Mouse (Mus musculus) kidney, embryonic 16.5 days (tissue): ENCODE measurements around the gene Tmem26. TPM values are rescaled to one million over a fixed set of nuclear protein-coding genes. Genes with fewer than 3 reads are reported as not detected.

ENCODE experiments used
- ATAC-seq: fragments of 200-750 bp; cut with Nextera tagmentation; 2 replicates; pipeline ENCODE4 v1.8.0; 2017; ENCODE audit warnings: moderate TSS enrichment; ENCODE audit not compliant: low FRiP score, low TSS enrichment
- H3K27ac ChIP-seq: fragments of 300-500 bp; sonication (generic); 2 replicates; pipeline ENCODE4 v1.5.1; 2014; ENCODE audit warnings: low read length
- H3K27me3 ChIP-seq: fragments of 300-500 bp; sonication (generic); 2 replicates; pipeline ENCODE4 v1.6.1; 2014; ENCODE audit warnings: low read length, control low read depth, mixed read lengths; ENCODE audit not compliant: insufficient read depth
- H3K36me3 ChIP-seq: fragments of 300-500 bp; sonication (generic); 2 replicates; pipeline ENCODE4 v1.6.1; 2014; ENCODE audit warnings: low read length, control low read depth, mixed read lengths; ENCODE audit not compliant: insufficient read depth
- H3K4me1 ChIP-seq: fragments of 300-500 bp; sonication (generic); 2 replicates; pipeline ENCODE4 v1.6.1; 2014; ENCODE audit warnings: low read length, control low read depth, mixed read lengths; ENCODE audit not compliant: insufficient read depth
- H3K4me2 ChIP-seq: fragments of 300-500 bp; sonication (generic); replicated peaks from 2 replicates; pipeline ENCODE4 v1.6.1; 2014; ENCODE audit warnings: low read depth, low read length
- H3K4me3 ChIP-seq: fragments of 300-500 bp; sonication (generic); 2 replicates; pipeline ENCODE4 v1.5.1; 2014; ENCODE audit warnings: mild to moderate bottlenecking, low read length
- H3K9ac ChIP-seq: fragments of 300-500 bp; sonication (generic); replicated peaks from 2 replicates; pipeline ENCODE4 v1.6.1; 2014; ENCODE audit warnings: low read length
- H3K9me3 ChIP-seq: fragments of 300-500 bp; sonication (generic); 2 replicates; pipeline ENCODE4 v1.6.1; 2016; ENCODE audit warnings: low read length, control low read depth
- WGBS: fragments of 180-500 bp; shearing (Covaris S2); extraction: QIAGEN DNeasy Blood & Tissue Kit; methylation state at CpG from one replicate; pipeline ENCODE4 v1.1.7; 2014; 5-methylcytosine and 5-hydroxymethylcytosine counted together
- polyA plus RNA-seq: library from polyadenylated mRNA; unstranded; fragments of >200 nt; fragmentation: Nextera tagmentation; extraction: Ambion mirVana; gene quantifications from 2 replicates; pipeline ENCODE4 v1.2.1, GENCODE M21; 2015

Gene Tmem26
- polyA plus RNA-seq, 1 experiment from 2014 or later = 8.3 TPM

DNA sequence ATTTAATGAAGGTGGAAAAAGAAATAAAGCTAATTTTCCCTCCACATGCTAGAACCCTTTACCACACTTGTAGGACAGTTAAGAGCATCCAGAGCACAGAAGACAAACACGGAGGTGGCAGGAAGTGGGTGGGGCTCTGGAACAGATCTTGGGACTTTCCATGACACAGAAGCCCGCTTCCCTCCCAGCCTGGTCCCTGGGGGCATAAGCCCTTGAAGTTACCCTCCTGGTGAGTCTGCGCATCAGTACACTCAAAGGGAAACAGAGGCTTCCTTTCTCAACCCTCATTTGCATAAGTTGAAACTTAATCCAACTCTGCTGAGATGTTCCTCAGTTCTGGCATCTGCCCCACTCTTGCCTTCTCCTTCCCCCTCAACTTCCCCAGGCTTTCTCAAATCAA is 72.0 kb downstream of the Tmem26 start:
- Histone ChIP-seq H3K9me3 (no peaks in the 10 kb centered on the region), H3K4me3 (no peak overlapping the region), H3K4me2 (peak overlapping the region; percentile 5; the same call in 1 of the 2 replicates), H3K36me3 (no peaks in the 10 kb centered on the region), H3K27ac (peak overlapping the region; percentile 5; the same call in 1 of the 2 replicates), H3K27me3 (no peaks in the 10 kb centered on the region), H3K4me1 (0 out of 2 replicates have a peak, but pooled peaks cover 11% of the 10 kb centered on the region), H3K9ac (no peak overlapping the region)
- ATAC-seq = peak; percentile 82
- WGBS = 5% methylated on average over 3 of the region's 3 CpGs

GRCm38 (mm10) chr10:68799883-68800282 is 76.4 kb downstream of the Tmem26 start:
- Histone ChIP-seq H3K27me3 (no peaks in the 10 kb centered on the region), H3K4me1 (0 out of 2 replicates have a peak, but pooled peaks cover 8% of the 10 kb centered on the region), H3K27ac (no peak overlapping the region), H3K36me3 (no peaks in the 10 kb centered on the region), H3K4me2 (no peak overlapping the region), H3K9ac (no peak overlapping the region), H3K9me3 (no peaks in the 10 kb centered on the region), H3K4me3 (no peak overlapping the region)
- no peak for ATAC-seq
- 35% methylated on average over 7 of the region's 7 CpGs for WGBS

- no peak overlapping the region for H3K27ac ChIP-seq
- ATAC-seq = no peak
- no peak overlapping the region for H3K4me3 ChIP-seq
- 0 out of 2 replicates have a peak, but pooled peaks cover 8% of the 10 kb centered on the region for H3K4me1 ChIP-seq
- no peak overlapping the region for H3K4me2 ChIP-seq
- no peak overlapping the region for H3K9ac ChIP-seq
- 69% methylated on average over 7 of the region's 7 CpGs for WGBS
- H3K27me3 ChIP-seq = no peaks in the 10 kb centered on the region
- no peaks in the 10 kb centered on the region for H3K36me3 ChIP-seq
- H3K9me3 ChIP-seq = no peaks in the 10 kb centered on the region
Measured at GRCm38 (mm10) chr10:68800339-68800738, 76.9 kb downstream of the Tmem26 start.

GRCm38 (mm10) chr10:68806328-68806727 is 82.9 kb downstream of the Tmem26 start:
- ATAC-seq = no peak
- 69% methylated on average over 1 of the region's 1 CpGs for WGBS
- H3K9me3 ChIP-seq = peaks cover 3% of the 10 kb centered on the region; the same call in 1 of the 2 replicates
- H3K4me1 ChIP-seq = no peaks in the 10 kb centered on the region
- no peaks in the 10 kb centered on the region for H3K27me3 ChIP-seq
- no peaks in the 10 kb centered on the region for H3K36me3 ChIP-seq
- H3K4me3 ChIP-seq = no peak overlapping the region
- no peak overlapping the region for H3K9ac ChIP-seq
- no peak overlapping the region for H3K27ac ChIP-seq
- no peak overlapping the region for H3K4me2 ChIP-seq

DNA sequence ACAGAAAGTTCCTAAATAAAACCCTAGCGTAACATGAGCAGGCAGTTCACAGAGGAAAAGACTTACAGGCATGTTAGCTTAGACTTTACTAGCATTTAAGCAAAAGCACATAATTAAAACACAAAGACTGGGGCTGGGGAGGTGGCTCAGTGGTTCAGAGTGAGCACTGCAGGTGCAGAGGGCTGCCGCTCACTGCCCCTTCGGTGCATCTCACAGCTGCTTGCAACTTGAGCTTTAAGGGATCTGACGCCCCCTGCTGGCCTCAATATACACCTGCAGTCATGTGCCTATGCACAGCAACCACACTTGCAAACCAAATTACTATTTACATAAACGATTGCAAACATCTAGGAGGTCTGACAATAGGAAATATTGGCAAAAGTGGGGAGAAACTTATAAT is 87.5 kb downstream of the Tmem26 start:
- Histone ChIP-seq H3K27me3 (no peaks in the 10 kb centered on the region), H3K4me1 (no peaks in the 10 kb centered on the region), H3K36me3 (no peaks in the 10 kb centered on the region), H3K27ac (no peak overlapping the region), H3K9ac (no peak overlapping the region), H3K4me3 (no peak overlapping the region), H3K9me3 (peaks cover 3% of the 10 kb centered on the region; the same call in 1 of the 2 replicates), H3K4me2 (no peak overlapping the region)
- 84% methylated on average over 5 of the region's 5 CpGs for WGBS
- ATAC-seq = no peak

DNA sequence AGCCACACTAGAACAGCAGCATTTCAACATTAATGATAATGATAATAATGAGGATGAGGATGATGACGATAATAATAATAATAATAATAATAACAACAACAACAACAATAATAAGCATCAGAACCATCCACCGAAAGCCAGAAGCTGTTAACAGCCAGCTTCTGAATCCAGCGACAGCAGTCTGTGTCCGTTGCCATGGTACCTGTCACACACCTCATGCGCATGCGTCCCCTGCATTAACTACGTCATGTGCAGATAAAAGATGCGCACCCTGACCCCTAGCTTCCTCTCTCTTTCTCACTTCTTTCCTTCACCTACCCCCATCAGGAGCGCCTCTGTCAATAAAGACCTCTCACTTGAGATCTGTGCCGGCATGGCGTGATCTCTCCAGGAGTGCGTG is 89.3 kb downstream of the Tmem26 start:
- Histone ChIP-seq H3K4me1 (no peaks in the 10 kb centered on the region), H3K4me2 (no peak overlapping the region), H3K36me3 (no peaks in the 10 kb centered on the region), H3K27me3 (no peaks in the 10 kb centered on the region), H3K4me3 (no peak overlapping the region), H3K9ac (no peak overlapping the region), H3K27ac (no peak overlapping the region), H3K9me3 (peaks cover 3% of the 10 kb centered on the region; the same call in 1 of the 2 replicates)
- 92% methylated on average over 12 of the region's 12 CpGs for WGBS
- ATAC-seq = no peak

DNA sequence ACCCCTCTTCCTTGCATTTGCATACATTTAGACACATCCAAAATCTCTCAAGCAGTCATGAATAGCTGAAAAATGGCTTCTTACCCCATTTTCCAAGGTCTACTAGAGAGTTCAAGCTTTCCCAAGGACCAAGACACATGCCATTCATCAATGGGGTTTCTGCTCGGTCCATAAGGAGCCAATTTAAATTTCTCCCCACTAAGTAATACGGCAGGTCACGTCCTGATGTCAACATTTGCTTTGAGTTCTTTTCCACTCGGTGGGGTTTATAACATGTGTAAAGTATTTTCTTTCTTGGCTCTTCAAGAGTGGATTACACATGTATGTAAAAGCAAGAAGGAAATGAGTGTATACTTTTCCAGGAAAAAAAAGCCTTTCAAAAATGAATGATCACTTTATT is 93.8 kb downstream of the Tmem26 start:
- Histone ChIP-seq H3K4me2 (no peak overlapping the region), H3K4me3 (no peak overlapping the region), H3K27me3 (no peaks in the 10 kb centered on the region), H3K4me1 (no peaks in the 10 kb centered on the region), H3K36me3 (no peaks in the 10 kb centered on the region), H3K9me3 (0 out of 2 replicates have a peak, but pooled peaks cover 2% of the 10 kb centered on the region), H3K9ac (no peak overlapping the region), H3K27ac (no peak overlapping the region)
- no peak for ATAC-seq
- 73% methylated on average over 4 of the region's 4 CpGs for WGBS

- no peak for ATAC-seq
- Histone ChIP-seq H3K9ac (no peak overlapping the region), H3K27ac (no peak overlapping the region), H3K27me3 (no peaks in the 10 kb centered on the region), H3K4me3 (no peak overlapping the region), H3K4me2 (no peak overlapping the region), H3K4me1 (no peaks in the 10 kb centered on the region), H3K9me3 (0 out of 2 replicates have a peak, but pooled peaks cover 2% of the 10 kb centered on the region), H3K36me3 (no peaks in the 10 kb centered on the region)
- 65% methylated on average over 10 of the region's 10 CpGs for WGBS
Measured at GRCm38 (mm10) chr10:68818065-68818759, 94.8 kb downstream of the Tmem26 start.

DNA sequence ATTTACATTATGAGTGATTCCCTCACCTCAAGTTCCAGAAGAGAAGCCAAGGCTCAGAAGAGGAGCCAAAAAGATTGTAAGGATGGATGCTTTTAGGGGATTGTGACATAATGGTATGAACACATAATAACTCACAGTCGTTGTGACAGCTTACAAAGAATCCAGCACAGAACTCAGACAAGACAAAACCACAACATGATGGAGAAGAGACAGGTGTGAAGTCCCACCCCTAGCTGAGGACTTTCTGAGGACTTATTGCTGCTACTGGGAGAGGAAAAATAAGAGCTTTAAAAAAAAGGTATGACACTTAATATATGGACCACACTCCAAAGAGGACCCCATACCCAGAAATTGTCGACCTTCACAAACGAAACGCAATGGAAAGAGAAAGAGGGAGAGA is 101.1 kb downstream of the Tmem26 start:
- 0 out of 2 replicates have a peak, but pooled peaks cover 2% of the 10 kb centered on the region for H3K9me3 ChIP-seq
- 88% methylated on average over 4 of the region's 4 CpGs for WGBS
- no peaks in the 10 kb centered on the region for H3K4me1 ChIP-seq
- H3K4me2 ChIP-seq = no peak overlapping the region
- no peak overlapping the region for H3K4me3 ChIP-seq
- no peaks in the 10 kb centered on the region for H3K27me3 ChIP-seq
- no peaks in the 10 kb centered on the region for H3K36me3 ChIP-seq
- no peak overlapping the region for H3K27ac ChIP-seq
- no peak for ATAC-seq
- no peak overlapping the region for H3K9ac ChIP-seq
